Mouse (Mus musculus) forebrain, embryonic 10.5 days (tissue): ENCODE results near the gene Nanog. TPM values are rescaled to one million over a fixed set of nuclear protein-coding genes. Genes with fewer than 3 reads are reported as not detected.
A peak's percentile ranks its signal among the peaks of the same experiment; 100 is the strongest.

Experiments used
- DNase-seq: peaks from one replicate; pipeline ENCODE4 v3.0.0-alpha.2; 2017; ENCODE audit warnings: low spot score; ENCODE audit errors: extremely low spot score
- H3K27ac ChIP-seq: fragments of 300-500 bp; sonication (generic); 2 replicates; pipeline ENCODE4 v1.5.1; 2016; ENCODE audit warnings: mild to moderate bottlenecking
- H3K27me3 ChIP-seq: fragments of 300-500 bp; sonication (generic); 2 replicates; pipeline ENCODE4 v1.6.1; 2016; ENCODE audit warnings: mild to moderate bottlenecking; ENCODE audit not compliant: poor library complexity, severe bottlenecking
- H3K36me3 ChIP-seq: fragments of 300-500 bp; sonication (generic); replicated peaks from 2 replicates; pipeline ENCODE4 v1.6.1; 2016; ENCODE audit warnings: mild to moderate bottlenecking, moderate library complexity
- H3K4me1 ChIP-seq: fragments of 300-500 bp; sonication (generic); 2 replicates; pipeline ENCODE4 v1.6.1; 2016
- H3K4me3 ChIP-seq: fragments of 300-500 bp; sonication (generic); 2 replicates; pipeline ENCODE4 v1.5.1; 2016; ENCODE audit warnings: mild to moderate bottlenecking, moderate library complexity
- H3K9me3 ChIP-seq: fragments of 300-500 bp; sonication (generic); 2 replicates; pipeline ENCODE4 v1.6.1; 2016; ENCODE audit warnings: mild to moderate bottlenecking, moderate library complexity
- WGBS: fragments of 180-500 bp; shearing (Covaris S2); methylation state at CpG from one replicate; pipeline ENCODE4 v1.1.7; 2016; 5-methylcytosine and 5-hydroxymethylcytosine counted together
- polyA plus RNA-seq: library from polyadenylated mRNA; unstranded; fragments of >200 nt; fragmentation: Nextera tagmentation; extraction: Ambion mirVana; gene quantifications from 2 replicates; pipeline ENCODE4 v1.2.1, GENCODE M21; 2016

The Nanog gene
- polyA plus RNA-seq, 1 experiment from 2014 or later = 0.47 TPM

- Histone ChIP-seq H3K4me3 (no peak overlapping the region), H3K27me3 (no peaks in the 10 kb centered on the region), H3K36me3 (no peaks in the 10 kb centered on the region), H3K9me3 (no peaks in the 10 kb centered on the region), H3K27ac (no peak overlapping the region), H3K4me1 (peaks cover 5% of the 10 kb centered on the region)
- WGBS = 74% methylated on average over 2 of the region's 2 CpGs
- no peak for DNase-seq
Observed at GRCm38 (mm10) chr6:122755913-122756312, 48.6 kb downstream of the Nanog start.

- WGBS = 80% methylated on average over 5 of the region's 5 CpGs
- Histone ChIP-seq H3K4me3 (no peak overlapping the region), H3K27me3 (peaks cover 15% of the 10 kb centered on the region), H3K36me3 (no peaks in the 10 kb centered on the region), H3K27ac (no peak overlapping the region), H3K9me3 (no peaks in the 10 kb centered on the region), H3K4me1 (peaks cover 22% of the 10 kb centered on the region)
- no peak for DNase-seq
Observed at GRCm38 (mm10) chr6:122758732-122759131, 51.4 kb downstream of the Nanog start.

- no peaks in the 10 kb centered on the region for H3K9me3 ChIP-seq
- H3K4me1 ChIP-seq = peaks cover 46% of the 10 kb centered on the region
- no peaks in the 10 kb centered on the region for H3K36me3 ChIP-seq
- peak overlapping the region; percentile 62 for H3K27ac ChIP-seq
- WGBS = 2% methylated on average over 11 of the region's 11 CpGs
- peak; percentile 77 for DNase-seq
- peaks cover 18% of the 10 kb centered on the region for H3K27me3 ChIP-seq
- H3K4me3 ChIP-seq = peak overlapping the region; percentile 45
Observed at GRCm38 (mm10) chr6:122761011-122761599, 53.8 kb downstream of the Nanog start.

- no peaks in the 10 kb centered on the region for H3K36me3 ChIP-seq
- H3K4me1 ChIP-seq = peaks cover 52% of the 10 kb centered on the region
- peaks cover 18% of the 10 kb centered on the region for H3K27me3 ChIP-seq
- no peak for DNase-seq
- no peaks in the 10 kb centered on the region for H3K9me3 ChIP-seq
- H3K4me3 ChIP-seq = no peak overlapping the region
- H3K27ac ChIP-seq = 0 out of 2 replicates have a peak overlapping the region, but pooled peaks have one; percentile 62
Observed at GRCm38 (mm10) chr6:122761901-122762300, 54.6 kb downstream of the Nanog start.

- WGBS = 68% methylated on average over 3 of the region's 3 CpGs
- H3K27ac ChIP-seq = no peak overlapping the region
- H3K4me3 ChIP-seq = no peak overlapping the region
- no peaks in the 10 kb centered on the region for H3K36me3 ChIP-seq
- DNase-seq = no peak
- H3K9me3 ChIP-seq = no peaks in the 10 kb centered on the region
- H3K4me1 ChIP-seq = peaks cover 52% of the 10 kb centered on the region
- peaks cover 18% of the 10 kb centered on the region for H3K27me3 ChIP-seq
Observed at GRCm38 (mm10) chr6:122762480-122762879, 55.2 kb downstream of the Nanog start.

GRCm38 (mm10) chr6:122762952-122763700, 55.8 kb downstream of the Nanog start:
- Histone ChIP-seq H3K27ac (peak overlapping the region; percentile 88), H3K9me3 (no peaks in the 10 kb centered on the region), H3K4me3 (no peak overlapping the region), H3K36me3 (no peaks in the 10 kb centered on the region), H3K27me3 (peaks cover 18% of the 10 kb centered on the region), H3K4me1 (peaks cover 59% of the 10 kb centered on the region)
- no peak for DNase-seq
- 77% methylated on average over 11 of the region's 11 CpGs for WGBS

GRCm38 (mm10) chr6:122763844-122764445, 56.7 kb downstream of the Nanog start:
- H3K36me3 ChIP-seq = no peaks in the 10 kb centered on the region
- DNase-seq = no peak
- H3K27ac ChIP-seq = peak overlapping the region; percentile 88
- H3K9me3 ChIP-seq = no peaks in the 10 kb centered on the region
- peaks cover 18% of the 10 kb centered on the region for H3K27me3 ChIP-seq
- peak overlapping the region; percentile 56 for H3K4me3 ChIP-seq
- WGBS = 32% methylated on average over 17 of the region's 17 CpGs
- H3K4me1 ChIP-seq = peaks cover 67% of the 10 kb centered on the region

Other genes with a start within 250 kb of the Nanog start
- 43.0 and 44.4 TPM in 2 replicates for gene Rimklb, start 208.7 kb upstream of the Nanog start, polyA plus RNA-seq
- 0.12 and 0.42 TPM in 2 replicates for gene Mfap5, start 201.6 kb upstream of the Nanog start, polyA plus RNA-seq
- not detected in 2 replicates for gene Aicda, start 153.7 kb upstream of the Nanog start, polyA plus RNA-seq
- 1.4 and 1.5 TPM in 2 replicates for gene Apobec1, start 105.0 kb upstream of the Nanog start, polyA plus RNA-seq
- gene Gdf3, start 97.4 kb upstream of the Nanog start, polyA plus RNA-seq = 0.09 TPM in 1 of 2 replicates, not detected in the other
- gene Dppa3, start 81.1 kb upstream of the Nanog start, polyA plus RNA-seq = not detected in 2 replicates
- 67.3 and 70.7 TPM in 2 replicates for gene Slc2a3, start 94.2 kb downstream of the Nanog start, polyA plus RNA-seq
- 2.2 and 2.3 TPM in 2 replicates for gene Foxj2, start 112.4 kb downstream of the Nanog start, polyA plus RNA-seq
- 0.89 and 1.1 TPM in 2 replicates for gene C3ar1, start 148.7 kb downstream of the Nanog start, polyA plus RNA-seq
- gene Necap1, start 167.0 kb downstream of the Nanog start, polyA plus RNA-seq = 51.1 and 52.6 TPM in 2 replicates
- gene Clec4a1, start 214.4 kb downstream of the Nanog start, polyA plus RNA-seq = 0.58 and 0.68 TPM in 2 replicates
- gene Clec4a3, start 245.0 kb downstream of the Nanog start, polyA plus RNA-seq = 0.36 TPM in 1 of 2 replicates, not detected in the other